Mouse (Mus musculus): ENCODE results near the gene Samd14. TPM values are rescaled to one million over a fixed set of nuclear protein-coding genes. Genes with fewer than 3 reads are reported as not detected.
A peak's percentile ranks its signal among the peaks of the same experiment; 100 is the strongest.

The Samd14 gene
- polyA plus RNA-seq, 1 experiment: 14.4 TPM

DNA sequence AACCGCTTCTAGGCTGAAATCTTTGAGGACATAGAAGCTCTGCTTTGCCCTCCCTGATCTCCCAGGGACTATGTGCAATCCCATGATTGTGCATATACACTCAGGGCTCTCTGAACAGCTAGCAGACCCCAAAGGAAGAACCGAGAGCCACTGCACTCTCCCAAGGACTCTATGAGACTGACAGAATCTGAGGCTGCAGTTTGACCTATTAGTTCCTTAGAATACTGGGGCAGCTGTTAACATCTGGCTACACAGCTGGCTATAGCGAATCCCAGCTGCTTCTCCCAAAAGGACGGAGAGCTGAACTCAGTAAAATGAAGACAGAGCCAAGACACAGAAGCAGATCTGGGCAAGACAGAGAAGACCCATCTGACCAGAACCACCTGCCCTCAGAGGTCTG, 64.2 kb downstream of the Samd14 start:
- no peak for TF ChIP-seq USF1 (IDR thresholded peaks at IDR 0.05; ENCODE audit: low read depth)
- no peak for TF ChIP-seq TCF3 (IDR thresholded peaks at IDR 0.05; ENCODE audit: insufficient read length, low read depth)
- TF ChIP-seq TCF12 (IDR thresholded peaks at IDR 0.05; ENCODE audit: insufficient read depth, poor library complexity, severe bottlenecking): no peak
- TF ChIP-seq SRF (IDR thresholded peaks at IDR 0.05; ENCODE audit: control insufficient read depth, insufficient read length, low read depth): no peak
- TF ChIP-seq POLR2A (IDR thresholded peaks at IDR 0.05; ENCODE audit: insufficient read length, low read depth): no peak
- TF ChIP-seq REST (IDR thresholded peaks at IDR 0.05; ENCODE audit: insufficient read depth, insufficient read length): no peak
- no peak for TF ChIP-seq CEBPB (IDR thresholded peaks at IDR 0.05; ENCODE audit: insufficient read depth, poor library complexity, severe bottlenecking)
- TF ChIP-seq MAX (IDR thresholded peaks at IDR 0.05; ENCODE audit: low read depth): no peak
- no peak for TF ChIP-seq MYOG (IDR thresholded peaks at IDR 0.05; ENCODE audit: control insufficient read depth in 1 of 3, insufficient read depth in 1 of 3, insufficient read length in 2 of 3, low read depth in 2 of 3)
- no peak for TF ChIP-seq MYOD1 (IDR thresholded peaks at IDR 0.05; ENCODE audit: control insufficient read depth in 1 of 3, insufficient read length in 2 of 3, low read depth in 2 of 3)
- no peak for TF ChIP-seq E2F4 (IDR thresholded peaks at IDR 0.05; ENCODE audit: insufficient read depth)
- no peak for TF ChIP-seq POLR2AphosphoS2 (IDR thresholded peaks at IDR 0.05; ENCODE audit: insufficient read length, low read depth)
- Histone ChIP-seq H3K4me2 (ENCODE audit: low read depth) (no peak overlapping the region), H3K4me3 (no peak overlapping the region), H3K79me2 (ENCODE audit: control insufficient read depth, insufficient read depth) (no peaks in the 10 kb centered on the region), H3K27me3 (ENCODE audit: control insufficient read depth, insufficient read depth, insufficient read length) (no peaks in the 10 kb centered on the region), H3K36me3 (ENCODE audit: control insufficient read depth, insufficient read depth) (no peaks in the 10 kb centered on the region), H3ac (ENCODE audit: control insufficient read depth, insufficient read length) (no peak overlapping the region)

DNA sequence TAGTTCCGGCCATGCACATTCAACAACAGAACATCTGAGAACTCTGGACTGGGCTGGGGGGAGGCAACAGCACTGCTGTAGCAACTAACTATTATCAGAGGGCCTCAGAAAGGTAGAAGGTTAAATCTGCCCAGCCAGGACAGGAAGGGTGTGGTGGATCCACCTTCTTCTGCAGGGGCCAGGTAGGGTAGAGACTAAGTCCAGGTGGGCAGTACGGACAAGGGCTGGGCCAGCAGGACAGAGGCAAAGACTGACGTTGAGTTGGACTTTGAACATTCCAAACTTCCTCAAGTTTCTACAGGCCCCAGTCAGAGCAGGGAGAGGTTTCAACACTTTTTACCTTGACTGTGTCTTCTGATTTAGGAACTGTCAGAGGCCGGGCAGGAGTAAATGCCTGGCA, 65.0 kb downstream of the Samd14 start:
- Histone ChIP-seq H3ac (ENCODE audit: control insufficient read depth, insufficient read length) (no peak overlapping the region), H3K79me2 (ENCODE audit: control insufficient read depth, insufficient read depth) (no peaks in the 10 kb centered on the region), H3K4me2 (ENCODE audit: low read depth) (peak overlapping the region; percentile 80), H3K27me3 (ENCODE audit: control insufficient read depth, insufficient read depth, insufficient read length) (no peaks in the 10 kb centered on the region), H3K36me3 (ENCODE audit: control insufficient read depth, insufficient read depth) (no peaks in the 10 kb centered on the region), H3K4me3 (no peak overlapping the region)
- TF ChIP-seq E2F4 (IDR thresholded peaks at IDR 0.05; ENCODE audit: insufficient read depth) (no peak), POLR2AphosphoS2 (IDR thresholded peaks at IDR 0.05; ENCODE audit: insufficient read length, low read depth) (no peak), REST (IDR thresholded peaks at IDR 0.05; ENCODE audit: insufficient read depth, insufficient read length) (no peak), SRF (IDR thresholded peaks at IDR 0.05; ENCODE audit: control insufficient read depth, insufficient read length, low read depth) (no peak), TCF12 (IDR thresholded peaks at IDR 0.05; ENCODE audit: insufficient read depth, poor library complexity, severe bottlenecking) (no peak), USF1 (IDR thresholded peaks at IDR 0.05; ENCODE audit: low read depth) (no peak), MYOD1 (IDR thresholded peaks at IDR 0.05; ENCODE audit: control insufficient read depth in 1 of 3, insufficient read length in 2 of 3, low read depth in 2 of 3) (no peak), MYOG (IDR thresholded peaks at IDR 0.05; ENCODE audit: control insufficient read depth in 1 of 3, insufficient read depth in 1 of 3, insufficient read length in 2 of 3, low read depth in 2 of 3) (no peak), POLR2A (IDR thresholded peaks at IDR 0.05; ENCODE audit: insufficient read length, low read depth) (no peak), CEBPB (IDR thresholded peaks at IDR 0.05; ENCODE audit: insufficient read depth, poor library complexity, severe bottlenecking) (no peak), MAX (IDR thresholded peaks at IDR 0.05; ENCODE audit: low read depth) (no peak), TCF3 (IDR thresholded peaks at IDR 0.05; ENCODE audit: insufficient read length, low read depth) (no peak)

DNA sequence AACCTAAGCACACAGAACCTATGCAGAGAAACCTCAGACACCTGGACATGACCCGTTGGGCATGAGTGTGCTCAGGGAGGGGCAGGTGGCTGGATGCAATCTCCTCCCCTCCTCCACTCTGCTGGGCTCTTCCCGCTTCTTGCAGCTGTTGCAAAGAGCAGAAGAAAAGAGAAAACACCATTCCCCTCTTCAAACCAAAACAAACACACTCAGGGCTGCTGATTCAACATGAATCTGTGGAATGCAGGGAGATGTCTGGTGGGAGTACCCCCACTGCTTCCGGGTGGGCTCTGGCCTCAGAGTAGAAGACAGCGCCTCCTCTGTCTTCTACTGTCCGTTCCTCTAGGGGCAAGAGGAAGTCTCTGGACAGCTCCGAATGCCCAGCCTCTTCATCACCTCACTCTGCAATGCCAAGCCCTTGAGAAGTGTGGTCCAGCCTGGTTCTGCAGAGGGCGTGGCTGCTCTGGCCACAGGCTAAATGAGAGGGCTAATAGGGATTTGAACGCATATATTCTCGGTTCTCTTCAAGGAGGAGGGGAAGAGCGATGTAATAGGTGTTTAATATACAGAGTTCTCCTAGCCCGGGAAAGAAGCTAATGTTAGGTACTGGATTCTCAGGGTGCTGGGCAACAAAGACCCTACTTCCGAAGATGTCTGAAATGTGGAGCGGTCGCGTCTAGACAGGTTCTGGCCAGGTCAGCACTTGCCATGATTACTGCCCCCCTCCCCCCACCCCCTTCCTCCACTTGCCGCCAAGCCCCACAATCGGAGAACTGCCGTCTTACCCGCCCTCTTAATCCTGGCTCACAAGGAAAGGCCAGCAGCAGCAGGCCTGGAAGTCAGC, 65.7 kb downstream of the Samd14 start:
- TF ChIP-seq SRF (IDR thresholded peaks at IDR 0.05; ENCODE audit: control insufficient read depth, insufficient read length, low read depth): no peak
- no peak for TF ChIP-seq TCF12 (IDR thresholded peaks at IDR 0.05; ENCODE audit: insufficient read depth, poor library complexity, severe bottlenecking)
- no peak for TF ChIP-seq REST (IDR thresholded peaks at IDR 0.05; ENCODE audit: insufficient read depth, insufficient read length)
- no peak for TF ChIP-seq POLR2A (IDR thresholded peaks at IDR 0.05; ENCODE audit: insufficient read length, low read depth)
- TF ChIP-seq MYOG (IDR thresholded peaks at IDR 0.05; ENCODE audit: control insufficient read depth in 1 of 3, insufficient read depth in 1 of 3, insufficient read length in 2 of 3, low read depth in 2 of 3): peak in 1 of 3 experiments; percentile 61
- no peak for TF ChIP-seq E2F4 (IDR thresholded peaks at IDR 0.05; ENCODE audit: insufficient read depth)
- TF ChIP-seq TCF3 (IDR thresholded peaks at IDR 0.05; ENCODE audit: insufficient read length, low read depth): no peak
- no peak for TF ChIP-seq POLR2AphosphoS2 (IDR thresholded peaks at IDR 0.05; ENCODE audit: insufficient read length, low read depth)
- TF ChIP-seq MAX (IDR thresholded peaks at IDR 0.05; ENCODE audit: low read depth): no peak
- TF ChIP-seq MYOD1 (IDR thresholded peaks at IDR 0.05; ENCODE audit: control insufficient read depth in 1 of 3, insufficient read length in 2 of 3, low read depth in 2 of 3): peak in 2 of 3 experiments; percentile 36 to 67
- TF ChIP-seq USF1 (IDR thresholded peaks at IDR 0.05; ENCODE audit: low read depth): no peak
- H3K4me3 ChIP-seq: peak overlapping the region; percentile 43
- H3K36me3 ChIP-seq (ENCODE audit: control insufficient read depth, insufficient read depth): no peaks in the 10 kb centered on the region
- no peaks in the 10 kb centered on the region for H3K27me3 ChIP-seq (ENCODE audit: control insufficient read depth, insufficient read depth, insufficient read length)
- H3K79me2 ChIP-seq (ENCODE audit: control insufficient read depth, insufficient read depth): no peaks in the 10 kb centered on the region
- peak overlapping the region; percentile 11 for H3ac ChIP-seq (ENCODE audit: control insufficient read depth, insufficient read length)
- peak overlapping the region; percentile 80 for H3K4me2 ChIP-seq (ENCODE audit: low read depth)

Other genes starting within 250 kb of the Samd14 start
- not detected for gene Tmem92, start 227.2 kb upstream of the Samd14 start, polyA plus RNA-seq (2012; fragmentation: generic; extraction: Trizol)
- gene Col1a1, start 73.7 kb upstream of the Samd14 start, polyA plus RNA-seq (2012; fragmentation: generic; extraction: Trizol): 206 TPM
- gene Hils1, start 42.3 kb upstream of the Samd14 start, polyA plus RNA-seq (2012; fragmentation: generic; extraction: Trizol): 0.37 TPM
- gene Sgca, start 33.6 kb upstream of the Samd14 start, polyA plus RNA-seq (2012; fragmentation: generic; extraction: Trizol): 303 TPM
- gene Ppp1r9b, start 18.8 kb upstream of the Samd14 start, polyA plus RNA-seq (2012; fragmentation: generic; extraction: Trizol): 42.4 TPM
- gene Pdk2, start 31.5 kb downstream of the Samd14 start, polyA plus RNA-seq (2012; fragmentation: generic; extraction: Trizol): 33.3 TPM
- 19.9 TPM for gene Itga3, start 66.9 kb downstream of the Samd14 start, polyA plus RNA-seq (2012; fragmentation: generic; extraction: Trizol)
- gene Dlx3, start 110.2 kb downstream of the Samd14 start, polyA plus RNA-seq (2012; fragmentation: generic; extraction: Trizol): 6.3 TPM
- gene Dlx4, start 136.4 kb downstream of the Samd14 start, polyA plus RNA-seq (2012; fragmentation: generic; extraction: Trizol): 0.49 TPM

All from myocyte (in vitro differentiated cells).